ENCODE assay signal across 19 mouse cellular contexts in the genomic region with DNA sequence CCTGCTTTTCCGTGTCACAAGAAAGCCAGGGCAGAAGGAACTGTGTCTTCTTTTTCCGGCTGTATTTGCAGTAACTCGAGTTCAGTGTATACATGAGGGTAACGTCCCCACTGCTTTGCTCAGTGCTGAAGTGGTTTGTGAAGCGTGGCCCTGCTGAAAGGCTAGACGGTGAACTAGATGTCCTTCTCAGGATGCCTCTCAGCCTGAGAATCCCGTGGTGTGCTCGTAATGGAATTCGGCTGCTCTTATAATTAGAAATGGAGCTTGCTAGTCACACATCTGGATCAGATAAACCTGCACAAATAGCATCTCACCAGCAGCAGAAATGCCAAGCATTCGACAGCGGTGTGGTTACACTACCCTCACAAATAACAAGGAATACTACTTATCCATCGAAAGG. TPM values are rescaled to one million over a fixed set of nuclear protein-coding genes. Genes with fewer than 3 reads are reported as not detected.
DNase-seq lines count a peak whose midpoint lies in the region; ATAC-seq lines count a peak whose summit lies in the region.
"Had no signal": no experiment of that assay in that cellular context is flagged by ENCODE, and none has a peak within 500 bp of the region (broad histone marks: within the 10 kb centered on the region; RNA-seq: fewer than 3 reads in every experiment).

No protein-coding gene starts in this region.

- peak overlapping the region; percentile 82 for H3K27ac ChIP-seq in heart, embryonic 15.5 days
- H3K27ac ChIP-seq: forebrain, embryonic 15.5 days; stomach, embryonic 15.5 days had no signal

- 27% methylated on average over 12 of the region's 12 CpGs for WGBS in heart, embryonic 15.5 days

- intact Hi-C loops in left cerebral cortex, postnatal 36 days (cut with DNase I), result no loop called here

- peak overlapping the region; percentile 9 for H3K4me2 ChIP-seq in heart, embryonic 15.5 days
- H3K4me2 ChIP-seq: forebrain, embryonic 15.5 days; stomach, embryonic 15.5 days had no signal

- peaks cover 81% of the 10 kb centered on the region for H3K4me1 ChIP-seq in heart, embryonic 15.5 days (replicated peaks)

- DNase-seq in gastrocnemius, adult 18-20 months (ENCODE audit: low spot score), result peak; percentile 47
- no peak for DNase-seq in gastrocnemius, postnatal 10 days
- no peak for DNase-seq in heart, adult 8-10 months (ENCODE audit: low spot score)
- DNase-seq in embryo, embryonic 10.5 days (ENCODE audit: low spot score), result peak; percentile 54
- DNase-seq in forelimb bud, embryonic 11.5 days (ENCODE audit: low read depth, low spot score), result peak; percentile 56
- no peak for DNase-seq in left cerebral cortex, postnatal 36 days (ENCODE audit: low spot score in 2 of 2)
- DNase-seq in right cerebral cortex, postnatal 4 days, result no peak
- DNase-seq: adrenal gland, postnatal 25 days; cerebellum, adult 18-20 months; cerebellum, postnatal 36 days; kidney, adult 8-10 months; layer of hippocampus, postnatal 36 days; lung, adult 18-20 months; spleen, adult 18-20 months had no signal

- H3K9ac ChIP-seq in heart, embryonic 15.5 days, result no peak overlapping the region
- H3K9ac ChIP-seq: forebrain, embryonic 15.5 days; stomach, embryonic 15.5 days had no signal

- peak; percentile 64; the same call in 1 of the 2 replicates for ATAC-seq in heart, embryonic 15.5 days (replicated peaks; ENCODE audit: insufficient number of reproducible peaks, insufficient read depth, low FRiP score, low read depth)
- ATAC-seq: forebrain, embryonic 15.5 days; inflammation-experienced regulatory T-cells, adult 6 months; midbrain, embryonic 16.5 days had no signal

- no peak overlapping the region for H3K4me3 ChIP-seq in heart, embryonic 15.5 days
- H3K4me3 ChIP-seq: forebrain, embryonic 15.5 days; stomach, embryonic 15.5 days had no signal

- H3K36me3 ChIP-seq in heart, embryonic 15.5 days, result no peaks in the 10 kb centered on the region
- H3K36me3 ChIP-seq: forebrain, embryonic 15.5 days; stomach, embryonic 15.5 days had no signal

- H3K27me3 ChIP-seq in heart, embryonic 15.5 days, result no peaks in the 10 kb centered on the region
- H3K27me3 ChIP-seq: forebrain, embryonic 15.5 days; stomach, embryonic 15.5 days had no signal

- H3K9me3 ChIP-seq in heart, embryonic 15.5 days (replicated peaks), result no peaks in the 10 kb centered on the region
- H3K9me3 ChIP-seq: forebrain, embryonic 15.5 days; stomach, embryonic 15.5 days had no signal

RNA-seq across cellular contexts. Expression of a gene that starts 40.7 kb away (rescaled TPM):
- 10 to 100 TPM; 13.9 to 18.5 TPM for total RNA-seq in gastrocnemius, adult 18-20 months (2021)
- total RNA-seq in gastrocnemius, postnatal 10 days (2021), result 10 to 100 TPM; 41.9 to 56.1 TPM
- 24.0 and 27.8 TPM in 2 replicates for polyA plus RNA-seq in heart, embryonic 15.5 days (2015; fragmentation: Nextera tagmentation; extraction: Ambion mirVana)
- 10 to 100 TPM; 41.8 to 50.5 (median 49.8) TPM for total RNA-seq in heart, adult 8-10 months (2022)
- 10 to 100 TPM; 18.8 to 29.2 TPM for total RNA-seq in left cerebral cortex, postnatal 36 days (2021)

Comparison
In these comparisons a context has a peak if more than half of its experiments do, and no peak if none do; other contexts are left out.
1. DNase-seq: peak in gastrocnemius, adult 18-20 months (single experiment), embryo, embryonic 10.5 days (single experiment) and forelimb bud, embryonic 11.5 days (single experiment); none in gastrocnemius, postnatal 10 days (single experiment), heart, adult 8-10 months (single experiment), left cerebral cortex, postnatal 36 days (0 of 2) and right cerebral cortex, postnatal 4 days (single experiment).